Mouse (Mus musculus): Measurements from ENCODE around the gene 2900092C05Rik. TPM values are rescaled to one million over a fixed set of nuclear protein-coding genes. Genes with fewer than 3 reads are reported as not detected.

Gene 2900092C05Rik
- not detected for total RNA-seq (2021)
- long read RNA-seq, experiment 1 = 0 reads
- long read RNA-seq, experiment 2 = 0 reads

DNA sequence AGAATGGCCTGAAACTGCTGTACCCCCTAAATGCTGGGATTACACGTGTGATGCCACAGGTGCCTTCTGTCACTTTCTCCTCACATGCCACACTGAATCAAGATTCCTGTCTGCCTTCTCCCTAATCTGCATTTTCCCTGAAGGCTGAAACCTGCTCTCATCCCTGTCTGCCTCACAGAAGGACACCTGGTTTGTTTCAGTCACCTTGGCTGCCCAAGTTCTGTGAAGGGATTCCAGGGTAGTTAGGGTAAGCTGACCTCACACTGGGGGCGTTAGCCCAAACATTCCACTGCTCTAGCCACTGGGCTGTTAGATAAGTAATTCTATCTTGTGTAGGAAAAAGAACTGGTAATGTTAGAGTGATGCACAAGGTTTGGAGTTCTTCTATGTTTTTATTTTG is at the start of gene 2900092C05Rik:
2900092C05Rik (plus strand) TSS at position 301 of the 400 bp plus-strand sequence.
- DNase-seq = no peak
- intact Hi-C loops (cut with DNase I) = no loop called here

DNA sequence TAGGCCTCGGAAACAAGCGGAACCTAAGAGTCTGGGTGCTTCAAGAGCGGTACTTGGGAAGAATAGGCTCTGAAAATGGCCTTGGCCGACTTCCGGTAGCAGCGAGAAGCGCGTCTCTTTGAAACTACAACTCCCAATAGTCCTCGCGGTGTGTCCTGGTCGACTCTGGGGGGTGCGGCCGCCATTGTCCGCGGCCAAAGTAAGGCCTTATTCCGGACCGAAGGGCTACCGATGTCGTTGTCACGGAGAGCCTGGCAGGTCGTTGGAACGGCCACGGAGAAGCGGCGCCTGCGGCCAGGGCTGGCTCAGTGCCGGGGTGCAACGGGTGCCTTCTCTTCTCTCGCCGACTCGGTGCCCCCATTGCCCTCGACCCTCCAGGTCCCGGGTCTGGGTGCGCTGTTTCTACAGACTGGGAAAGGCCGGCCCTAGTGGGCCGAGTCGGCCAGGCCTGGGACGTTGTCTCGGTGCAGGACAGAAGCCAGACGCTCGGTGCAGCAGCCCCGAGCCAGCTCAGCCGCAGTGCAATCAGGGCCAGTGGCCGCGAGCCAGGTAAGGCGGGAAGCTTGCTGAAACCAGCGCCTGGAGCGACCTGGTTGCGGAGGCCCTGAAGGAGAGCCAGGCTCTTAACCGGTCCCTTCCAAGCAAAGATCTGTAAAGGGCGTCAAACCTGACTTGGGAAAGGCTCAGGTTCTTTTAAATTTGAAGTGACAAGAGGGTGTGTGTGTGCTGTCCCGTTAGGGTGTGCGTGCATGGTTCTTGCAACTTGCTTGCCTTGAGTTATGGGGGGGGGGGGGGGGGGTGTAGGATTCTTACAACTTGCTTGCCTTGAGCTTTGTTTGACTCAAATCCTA is 33.9 kb upstream of the 2900092C05Rik start, which contains the start of gene Zfp606:
Zfp606 (plus strand) TSS at position 136 of the 851 bp plus-strand sequence.
- intact Hi-C loops (cut with DNase I) = no loop called here
- peak; percentile 83 to 88 for DNase-seq

DNA sequence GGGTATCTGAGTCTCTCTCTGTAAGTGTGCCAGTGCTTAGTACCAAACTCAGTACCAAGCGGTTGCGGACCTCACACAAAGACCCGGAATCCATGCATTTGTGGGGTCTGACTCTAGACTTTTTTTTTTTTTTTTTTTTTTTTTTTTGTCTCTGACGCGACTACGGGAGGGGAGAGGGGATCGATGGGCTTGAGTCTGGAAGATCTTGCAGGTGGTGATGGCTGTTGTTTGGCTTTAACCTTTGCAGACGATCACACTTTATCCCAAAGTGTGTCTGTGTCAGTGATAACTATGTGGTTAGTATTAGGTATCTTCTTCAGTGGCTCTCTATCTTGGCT is 33.3 kb upstream of the 2900092C05Rik start:
- intact Hi-C loops (cut with DNase I) = no loop called here
- no peak for DNase-seq

DNA sequence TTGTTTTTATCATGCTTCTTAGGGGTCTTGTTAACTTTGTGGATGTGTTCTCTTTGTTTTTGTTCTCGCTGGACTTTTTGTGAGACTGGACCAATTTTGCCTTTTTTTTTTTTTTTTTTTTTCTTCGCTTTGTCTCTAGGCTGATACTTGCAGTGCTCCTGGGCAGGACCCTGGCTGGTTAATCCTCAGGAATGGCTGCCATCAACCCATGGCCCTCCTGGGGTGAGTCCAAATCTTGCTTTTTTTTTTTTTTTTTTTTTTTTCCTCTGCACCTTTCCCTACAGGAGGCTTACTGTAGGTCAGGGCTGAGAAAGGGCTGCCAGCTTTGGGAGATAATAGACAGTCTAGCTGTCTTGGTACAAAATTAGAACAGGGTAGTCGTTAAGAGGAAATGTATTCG is 32.8 kb upstream of the 2900092C05Rik start:
- no peak for DNase-seq
- intact Hi-C loops (cut with DNase I) = no loop called here

DNA sequence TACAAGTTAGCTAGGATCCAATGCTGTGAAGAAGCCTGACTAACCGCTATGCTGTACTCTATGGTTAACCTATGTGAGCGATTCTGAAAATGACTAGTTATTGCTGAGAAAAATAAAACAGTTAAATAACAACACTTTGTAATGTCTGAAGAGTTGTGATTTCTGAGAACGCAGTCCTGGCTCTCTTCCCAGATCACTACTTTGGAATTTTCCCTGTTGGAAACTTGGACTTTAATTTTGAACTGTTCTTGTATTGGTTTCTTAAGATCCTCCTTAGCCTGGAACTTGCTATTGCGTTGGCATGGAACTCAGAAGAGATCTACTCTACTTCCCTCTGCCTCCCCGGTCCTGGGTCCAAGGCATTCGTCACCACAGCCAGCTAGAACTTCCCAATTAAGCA is 28.5 kb upstream of the 2900092C05Rik start:
- intact Hi-C loops (cut with DNase I) = no loop called here

DNA sequence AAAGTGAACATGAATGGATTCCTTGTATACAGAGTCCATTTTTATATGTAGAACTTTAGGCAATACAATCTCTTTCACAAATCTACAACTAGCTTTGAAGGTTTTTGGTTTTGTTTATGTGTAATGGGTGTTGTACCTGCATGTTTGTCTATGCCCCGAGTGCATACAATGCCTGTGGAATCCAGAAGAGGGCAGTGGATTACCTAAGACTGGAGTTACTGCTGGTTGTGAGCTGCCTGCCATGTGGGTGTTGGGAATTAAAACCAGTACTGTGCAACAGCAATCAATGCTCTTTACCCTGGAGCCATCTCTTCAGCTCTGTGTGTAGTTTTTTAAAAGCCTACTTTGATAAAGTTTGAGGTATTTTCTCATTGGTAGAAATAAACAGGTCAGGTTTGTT is 26.4 kb upstream of the 2900092C05Rik start:
- DNase-seq = no peak
- intact Hi-C loops (cut with DNase I) = no loop called here

More for the DNA sequence above, 28.5 kb upstream of the 2900092C05Rik start:
- DNase-seq = no peak

DNA sequence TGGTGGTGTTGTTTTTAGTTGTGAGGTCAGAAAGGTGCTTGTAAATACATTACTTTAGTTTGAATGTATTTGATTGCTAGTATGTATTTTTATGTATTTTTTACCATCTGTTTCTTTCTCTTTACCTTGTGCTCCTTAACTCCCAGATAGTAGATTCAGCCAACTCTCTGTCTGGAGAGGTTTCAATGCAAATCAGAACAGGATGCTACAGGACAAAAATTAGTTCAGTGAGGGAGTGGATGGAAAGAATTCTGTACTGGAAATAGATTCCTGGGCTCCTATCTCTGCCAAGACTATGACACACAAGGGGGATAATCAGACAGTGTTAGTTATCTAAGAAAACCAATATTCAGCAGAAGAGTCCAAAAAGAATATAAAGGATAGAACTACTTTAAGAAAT is 25.6 kb upstream of the 2900092C05Rik start:
- intact Hi-C loops (cut with DNase I) = no loop called here
- no peak for DNase-seq

DNA sequence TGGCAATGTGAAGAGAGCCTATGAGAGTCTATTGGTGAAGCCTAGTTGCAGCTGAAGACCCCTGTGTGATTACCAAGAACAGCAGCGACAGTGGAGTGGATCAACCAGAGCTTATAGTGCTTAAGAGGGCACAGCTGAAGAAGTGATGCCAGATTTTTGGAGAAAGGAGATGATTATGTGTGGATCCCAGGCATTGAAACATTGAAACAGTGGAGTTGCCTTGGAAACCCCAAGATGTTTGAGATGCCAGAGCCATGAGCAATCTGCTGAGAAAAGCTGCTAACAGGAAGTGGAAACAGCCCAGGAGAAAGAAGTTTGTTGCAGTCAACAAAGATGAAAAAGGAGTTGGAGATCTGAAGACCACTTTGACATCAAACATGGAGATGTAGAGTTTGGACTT is 1.4 kb upstream of the 2900092C05Rik start:
- intact Hi-C loops (cut with DNase I) = no loop called here
- DNase-seq = no peak

Other genes starting within 250 kb of the 2900092C05Rik start
- not detected for gene Vmn1r81, start 244.2 kb upstream of the 2900092C05Rik start, total RNA-seq (2021)
- not detected for gene Vmn1r82, start 212.1 kb upstream of the 2900092C05Rik start, total RNA-seq (2021)
- not detected for gene Vmn1r83, start 183.0 kb upstream of the 2900092C05Rik start, total RNA-seq (2021)
- not detected for gene Vmn1r84, start 143.2 kb upstream of the 2900092C05Rik start, total RNA-seq (2021)
- gene Zfp551, start 89.8 kb upstream of the 2900092C05Rik start, total RNA-seq (2021) = 1 to 10 TPM; 2.0 to 2.2 TPM
- 10 to 100 TPM; 12.1 to 14.0 TPM for gene Zfp606, start 34.2 kb upstream of the 2900092C05Rik start, total RNA-seq (2021)
- gene Vmn2r53, start 96.3 kb downstream of the 2900092C05Rik start, total RNA-seq (2021) = under 1 TPM; 0.02 TPM
- not detected for gene Vmn2r54, start 127.8 kb downstream of the 2900092C05Rik start, total RNA-seq (2021)
- not detected for gene Vmn2r55, start 172.5 kb downstream of the 2900092C05Rik start, total RNA-seq (2021)
- gene Vmn2r56, start 222.5 kb downstream of the 2900092C05Rik start, total RNA-seq (2021) = not detected

Measured in heart, postnatal 14 days (tissue).